Mouse (Mus musculus): Measurements from ENCODE around the gene Lmf1. TPM values are rescaled to one million over a fixed set of nuclear protein-coding genes. Genes with fewer than 3 reads are reported as not detected.

The Lmf1 gene
- total RNA-seq, 1 experiment from 2014 or later, result 10.4 TPM

- ATAC-seq (replicated peaks; ENCODE audit: insufficient number of reproducible peaks, low FRiP score, low TSS enrichment, poor library complexity, severe bottlenecking), result no peak
Observed at GRCm38 (mm10) chr17:25625282-25625681, 46.4 kb downstream of the Lmf1 start.

GRCm38 (mm10) chr17:25626196-25627043 is 47.5 kb downstream of the Lmf1 start:
- ATAC-seq (replicated peaks; ENCODE audit: insufficient number of reproducible peaks, low FRiP score, low TSS enrichment, poor library complexity, severe bottlenecking), result no peak

- ATAC-seq (replicated peaks; ENCODE audit: insufficient number of reproducible peaks, low FRiP score, low TSS enrichment, poor library complexity, severe bottlenecking), result no peak
Observed at GRCm38 (mm10) chr17:25630313-25630712, 51.4 kb downstream of the Lmf1 start.

- no peak for ATAC-seq (replicated peaks; ENCODE audit: insufficient number of reproducible peaks, low FRiP score, low TSS enrichment, poor library complexity, severe bottlenecking)
Observed at GRCm38 (mm10) chr17:25634070-25634469, 55.2 kb downstream of the Lmf1 start.

- ATAC-seq (replicated peaks; ENCODE audit: insufficient number of reproducible peaks, low FRiP score, low TSS enrichment, poor library complexity, severe bottlenecking), result no peak
Observed at GRCm38 (mm10) chr17:25635387-25635786, 56.5 kb downstream of the Lmf1 start.

- ATAC-seq (replicated peaks; ENCODE audit: insufficient number of reproducible peaks, low FRiP score, low TSS enrichment, poor library complexity, severe bottlenecking), result no peak
Observed at GRCm38 (mm10) chr17:25635806-25636205, 56.9 kb downstream of the Lmf1 start.

GRCm38 (mm10) chr17:25637986-25638385 is 59.1 kb downstream of the Lmf1 start:
- ATAC-seq (replicated peaks; ENCODE audit: insufficient number of reproducible peaks, low FRiP score, low TSS enrichment, poor library complexity, severe bottlenecking), result no peak

- ATAC-seq (replicated peaks; ENCODE audit: insufficient number of reproducible peaks, low FRiP score, low TSS enrichment, poor library complexity, severe bottlenecking), result no peak
Observed at GRCm38 (mm10) chr17:25638442-25638841, 59.6 kb downstream of the Lmf1 start.

- ATAC-seq (replicated peaks; ENCODE audit: insufficient number of reproducible peaks, low FRiP score, low TSS enrichment, poor library complexity, severe bottlenecking), result no peak
Observed at GRCm38 (mm10) chr17:25640956-25641355, 62.1 kb downstream of the Lmf1 start.

- no peak for ATAC-seq (replicated peaks; ENCODE audit: insufficient number of reproducible peaks, low FRiP score, low TSS enrichment, poor library complexity, severe bottlenecking)
Observed at GRCm38 (mm10) chr17:25642032-25642431, 63.1 kb downstream of the Lmf1 start.

- no peak for ATAC-seq (replicated peaks; ENCODE audit: insufficient number of reproducible peaks, low FRiP score, low TSS enrichment, poor library complexity, severe bottlenecking)
Observed at GRCm38 (mm10) chr17:25643517-25644294, 64.8 kb downstream of the Lmf1 start.

GRCm38 (mm10) chr17:25644761-25645160 is 65.9 kb downstream of the Lmf1 start:
- no peak for ATAC-seq (replicated peaks; ENCODE audit: insufficient number of reproducible peaks, low FRiP score, low TSS enrichment, poor library complexity, severe bottlenecking)

GRCm38 (mm10) chr17:25645661-25646060 is 66.8 kb downstream of the Lmf1 start:
- ATAC-seq (replicated peaks; ENCODE audit: insufficient number of reproducible peaks, low FRiP score, low TSS enrichment, poor library complexity, severe bottlenecking), result no peak

- ATAC-seq (replicated peaks; ENCODE audit: insufficient number of reproducible peaks, low FRiP score, low TSS enrichment, poor library complexity, severe bottlenecking), result no peak
Observed at GRCm38 (mm10) chr17:25647901-25648300, 69.0 kb downstream of the Lmf1 start.

- ATAC-seq (replicated peaks; ENCODE audit: insufficient number of reproducible peaks, low FRiP score, low TSS enrichment, poor library complexity, severe bottlenecking), result no peak
Observed at GRCm38 (mm10) chr17:25648678-25649216, 69.9 kb downstream of the Lmf1 start.

- no peak for ATAC-seq (replicated peaks; ENCODE audit: insufficient number of reproducible peaks, low FRiP score, low TSS enrichment, poor library complexity, severe bottlenecking)
Observed at GRCm38 (mm10) chr17:25650726-25651125, 71.8 kb downstream of the Lmf1 start.

- ATAC-seq (replicated peaks; ENCODE audit: insufficient number of reproducible peaks, low FRiP score, low TSS enrichment, poor library complexity, severe bottlenecking), result no peak
Observed at GRCm38 (mm10) chr17:25652272-25652671, 73.4 kb downstream of the Lmf1 start.

GRCm38 (mm10) chr17:25656142-25656825 is 77.4 kb downstream of the Lmf1 start:
- ATAC-seq (replicated peaks; ENCODE audit: insufficient number of reproducible peaks, low FRiP score, low TSS enrichment, poor library complexity, severe bottlenecking), result no peak

- no peak for ATAC-seq (replicated peaks; ENCODE audit: insufficient number of reproducible peaks, low FRiP score, low TSS enrichment, poor library complexity, severe bottlenecking)
Observed at GRCm38 (mm10) chr17:25656826-25657189, 77.9 kb downstream of the Lmf1 start.

All from monocyte, adult 5-6 weeks (primary cell).